Comparison of ENCODE assay signal across 17 mouse cellular contexts in the genomic region with DNA sequence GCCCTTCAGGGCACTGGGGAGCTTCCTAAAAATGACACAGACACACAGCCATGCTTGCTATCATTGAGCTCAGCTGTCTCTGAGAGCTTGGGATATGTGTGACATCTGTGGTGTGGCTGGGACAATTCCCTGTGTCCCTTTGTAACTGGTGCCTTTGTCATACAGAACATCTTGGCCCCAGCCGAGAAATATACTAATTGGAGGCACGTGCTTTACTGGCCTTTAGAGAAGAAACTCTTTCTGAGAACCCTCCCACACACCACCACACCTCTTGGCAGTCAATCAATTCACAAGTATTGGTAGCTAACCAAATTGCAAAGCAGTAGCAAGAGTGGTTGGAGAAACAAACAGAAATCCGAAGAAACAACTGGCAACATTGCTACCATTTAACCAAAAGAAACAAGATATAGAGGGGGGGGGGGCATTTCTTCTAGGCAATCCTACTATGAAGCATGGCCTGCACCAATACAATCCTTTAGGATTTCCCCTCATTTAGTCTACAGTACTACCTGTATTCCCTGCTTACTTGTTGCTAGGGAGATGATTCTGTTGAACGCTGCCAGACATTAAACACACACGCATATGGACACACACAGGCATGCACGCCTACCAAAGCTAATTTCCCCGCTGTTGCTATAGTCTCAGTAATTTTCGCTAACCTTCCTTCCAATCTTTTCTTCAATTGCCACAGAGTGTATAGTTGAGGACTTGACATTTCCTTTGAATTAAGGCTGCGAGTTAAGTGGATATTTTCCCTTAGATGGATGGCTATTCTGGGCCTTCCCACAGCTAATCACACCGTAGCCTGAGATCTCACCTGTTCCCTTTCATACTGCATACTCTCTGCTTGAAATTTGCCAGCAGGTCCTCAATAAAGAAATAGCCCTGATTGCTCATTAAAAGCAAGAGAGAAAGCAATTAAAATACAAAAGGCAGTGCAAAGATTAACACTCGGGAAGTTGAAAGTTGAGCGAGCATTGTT.
DNase-seq lines count a peak whose midpoint lies in the region; ATAC-seq and TF ChIP-seq lines count a peak whose summit lies in the region.
"Had no signal": no experiment of that assay in that cellular context is flagged by ENCODE, and none has a peak within 500 bp of the region (broad histone marks: within the 10 kb centered on the region; RNA-seq: fewer than 3 reads in every experiment).

No protein-coding gene starts in this region.

- H3K9ac ChIP-seq in forebrain, embryonic 13.5 days: no peak overlapping the region
- no peak overlapping the region for H3K9ac ChIP-seq in midbrain, embryonic 12.5 days (replicated peaks)
- no peak overlapping the region for H3K9ac ChIP-seq in midbrain, embryonic 14.5 days (replicated peaks; ENCODE audit: low read length)
- H3K9ac ChIP-seq in kidney, embryonic 15.5 days: no peak overlapping the region
- H3K9ac ChIP-seq: lung, embryonic 14.5 days; neural tube, embryonic 13.5 days had no signal

- DNase-seq in forebrain, embryonic 10.5 days (ENCODE audit: extremely low spot score, low spot score): no peak
- DNase-seq in midbrain, embryonic 14.5 days: no peak
- peak; percentile 70 for DNase-seq in brain, embryonic 14.5 days (ENCODE audit: low read depth)
- DNase-seq in layer of hippocampus, adult 18-20 months (ENCODE audit: low spot score in 2 of 2): peak; percentile 10 to 55
- DNase-seq in embryo, embryonic 9.5 days (ENCODE audit: extremely low spot score): no peak
- DNase-seq: adrenal gland, adult 8-10 months; cerebellum, adult 11-12 months; cerebellum, postnatal 25 days; liver; lung, embryonic 14.5 days; thymus, adult 18-20 months had no signal

- no peak overlapping the region for H3K4me3 ChIP-seq in forebrain, embryonic 13.5 days
- H3K4me3 ChIP-seq in forebrain, embryonic 10.5 days: no peak overlapping the region
- H3K4me3 ChIP-seq in midbrain, embryonic 12.5 days: no peak overlapping the region
- H3K4me3 ChIP-seq in midbrain, embryonic 14.5 days (replicated peaks; ENCODE audit: low read depth, low read length): no peak overlapping the region
- H3K4me3 ChIP-seq in kidney, embryonic 15.5 days (replicated peaks): no peak overlapping the region
- H3K4me3 ChIP-seq: neural tube, embryonic 13.5 days had no signal

- peak; percentile 68 for ATAC-seq in forebrain, embryonic 13.5 days
- peak; percentile 16; the same call in 1 of the 2 replicates for ATAC-seq in midbrain, embryonic 12.5 days (ENCODE audit: low FRiP score, low read depth)
- no peak for ATAC-seq in midbrain, embryonic 14.5 days (ENCODE audit: low FRiP score, low TSS enrichment)
- no peak for ATAC-seq in kidney, embryonic 15.5 days (replicated peaks; ENCODE audit: low FRiP score)

- no peaks in the 10 kb centered on the region for H3K36me3 ChIP-seq in forebrain, embryonic 13.5 days (ENCODE audit: poor library complexity, severe bottlenecking)
- H3K36me3 ChIP-seq in forebrain, embryonic 10.5 days (replicated peaks): no peaks in the 10 kb centered on the region
- H3K36me3 ChIP-seq in midbrain, embryonic 12.5 days: no peaks in the 10 kb centered on the region
- no peaks in the 10 kb centered on the region for H3K36me3 ChIP-seq in midbrain, embryonic 14.5 days (ENCODE audit: control insufficient read depth, insufficient read depth, low read length)
- no peaks in the 10 kb centered on the region for H3K36me3 ChIP-seq in kidney, embryonic 15.5 days
- H3K36me3 ChIP-seq: neural tube, embryonic 13.5 days had no signal

- no peaks in the 10 kb centered on the region for H3K9me3 ChIP-seq in forebrain, embryonic 13.5 days (replicated peaks)
- H3K9me3 ChIP-seq in forebrain, embryonic 10.5 days: no peaks in the 10 kb centered on the region
- H3K9me3 ChIP-seq in midbrain, embryonic 12.5 days: no peaks in the 10 kb centered on the region
- no peaks in the 10 kb centered on the region for H3K9me3 ChIP-seq in midbrain, embryonic 14.5 days (ENCODE audit: control insufficient read depth, low read length)
- H3K9me3 ChIP-seq in kidney, embryonic 15.5 days (replicated peaks): no peaks in the 10 kb centered on the region
- H3K9me3 ChIP-seq: neural tube, embryonic 13.5 days had no signal

- WGBS in forebrain, embryonic 13.5 days: 30% methylated on average over 12 of the region's 12 CpGs
- WGBS in forebrain, embryonic 10.5 days: 65% methylated on average over 12 of the region's 12 CpGs
- 80% methylated on average over 12 of the region's 12 CpGs for WGBS in midbrain, embryonic 12.5 days
- WGBS in midbrain, embryonic 14.5 days: 79% methylated on average over 12 of the region's 12 CpGs
- 82% methylated on average over 12 of the region's 12 CpGs for WGBS in kidney, embryonic 15.5 days

- no peak for TF ChIP-seq POLR2A in brain, embryonic 14.5 days (IDR thresholded peaks at IDR 0.05; ENCODE audit: borderline replicate concordance, extremely low read depth, insufficient read depth, insufficient read length, poor library complexity, severe bottlenecking)

- H3K4me2 ChIP-seq in forebrain, embryonic 13.5 days: no peak overlapping the region
- H3K4me2 ChIP-seq in midbrain, embryonic 12.5 days (replicated peaks): no peak overlapping the region
- no peak overlapping the region for H3K4me2 ChIP-seq in midbrain, embryonic 14.5 days (ENCODE audit: low read length)
- no peak overlapping the region for H3K4me2 ChIP-seq in kidney, embryonic 15.5 days
- H3K4me2 ChIP-seq: lung, embryonic 14.5 days; neural tube, embryonic 13.5 days had no signal

- no peak overlapping the region for H3K27ac ChIP-seq in forebrain, embryonic 13.5 days
- H3K27ac ChIP-seq in forebrain, embryonic 10.5 days: no peak overlapping the region
- H3K27ac ChIP-seq in midbrain, embryonic 12.5 days (replicated peaks): no peak overlapping the region
- no peak overlapping the region for H3K27ac ChIP-seq in midbrain, embryonic 14.5 days (replicated peaks; ENCODE audit: low read depth, low read length)
- H3K27ac ChIP-seq in kidney, embryonic 15.5 days: no peak overlapping the region
- H3K27ac ChIP-seq: kidney, postnatal 0 days; neural tube, embryonic 13.5 days had no signal

- H3K27me3 ChIP-seq in forebrain, embryonic 13.5 days: peaks cover 6% of the 10 kb centered on the region; the same call in 1 of the 2 replicates
- peaks cover 39% of the 10 kb centered on the region for H3K27me3 ChIP-seq in forebrain, embryonic 10.5 days (ENCODE audit: poor library complexity, severe bottlenecking)
- H3K27me3 ChIP-seq in midbrain, embryonic 12.5 days: peaks cover 10% of the 10 kb centered on the region; the same call in 1 of the 2 replicates
- H3K27me3 ChIP-seq in midbrain, embryonic 14.5 days (ENCODE audit: control insufficient read depth, insufficient read depth, low read length): no peaks in the 10 kb centered on the region
- no peaks in the 10 kb centered on the region for H3K27me3 ChIP-seq in kidney, embryonic 15.5 days
- H3K27me3 ChIP-seq: CH12.LX; neural tube, embryonic 13.5 days had no signal

- TF ChIP-seq CTCF in brain, embryonic 14.5 days (IDR thresholded peaks at IDR 0.05; ENCODE audit: borderline replicate concordance, extremely low read depth, insufficient read depth, insufficient read length): no peak

- H3K4me1 ChIP-seq in forebrain, embryonic 13.5 days: peaks cover 12% of the 10 kb centered on the region
- peaks cover 19% of the 10 kb centered on the region for H3K4me1 ChIP-seq in forebrain, embryonic 10.5 days
- 0 out of 2 replicates have a peak, but pooled peaks cover 2% of the 10 kb centered on the region for H3K4me1 ChIP-seq in midbrain, embryonic 12.5 days
- no peaks in the 10 kb centered on the region for H3K4me1 ChIP-seq in midbrain, embryonic 14.5 days (ENCODE audit: control insufficient read depth, insufficient read depth, low read length)
- H3K4me1 ChIP-seq in kidney, embryonic 15.5 days: no peaks in the 10 kb centered on the region
- H3K4me1 ChIP-seq: neural tube, embryonic 13.5 days had no signal

Comparison
In these comparisons a context has a peak if more than half of its experiments do, and no peak if none do; other contexts are left out.
1. ATAC-seq: peak in forebrain, embryonic 13.5 days (single experiment) and midbrain, embryonic 12.5 days (single experiment); none in midbrain, embryonic 14.5 days (single experiment) and kidney, embryonic 15.5 days (single experiment).
2. DNase-seq: peak in brain, embryonic 14.5 days (single experiment) and layer of hippocampus, adult 18-20 months (2 of 2); none in forebrain, embryonic 10.5 days (single experiment), midbrain, embryonic 14.5 days (single experiment) and embryo, embryonic 9.5 days (single experiment).